Mouse (Mus musculus) thymus, postnatal 0 days (tissue): Measurements from ENCODE around the gene Slc38a1. TPM values are rescaled to one million over a fixed set of nuclear protein-coding genes. Genes with fewer than 3 reads are reported as not detected.
"Not testable (repeated sequence)": the region's sequence is repeated elsewhere in the genome, so short reads cannot be mapped to it uniquely, and the experiment has no call there.

Experiments
- DNase-seq: peaks from one replicate; pipeline ENCODE4 v3.0.0-alpha.2; 2015; ENCODE audit warnings: low spot score
- polyA plus RNA-seq: library from polyadenylated mRNA; unstranded; fragments of >200 nt; fragmentation: Nextera tagmentation; extraction: Ambion mirVana; gene quantifications from 2 replicates; pipeline ENCODE4 v1.2.1, GENCODE M21; 2015

Gene Slc38a1
- polyA plus RNA-seq, 1 experiment from 2014 or later: 126 TPM

- no peak for DNase-seq
These were observed 15.5 kb upstream of the Slc38a1 start for GRCm38 (mm10) chr15:96658275-96658602.

- no peak for DNase-seq
These were observed 15.0 kb upstream of the Slc38a1 start for GRCm38 (mm10) chr15:96657576-96658274.

- peak; percentile 59 for DNase-seq
These were observed 12.8 kb upstream of the Slc38a1 start for GRCm38 (mm10) chr15:96655514-96655913.

GRCm38 (mm10) chr15:96654714-96655113, 12.0 kb upstream of the Slc38a1 start:
- DNase-seq: peak; percentile 88

GRCm38 (mm10) chr15:96653011-96653410, 10.3 kb upstream of the Slc38a1 start:
- no peak for DNase-seq

GRCm38 (mm10) chr15:96652531-96652930, 9.8 kb upstream of the Slc38a1 start:
- DNase-seq: no peak

- DNase-seq: no peak
These were observed 4.7 kb upstream of the Slc38a1 start for GRCm38 (mm10) chr15:96647376-96647775.

- DNase-seq: peak; percentile 53
These were observed 785 bp downstream of the Slc38a1 start for GRCm38 (mm10) chr15:96641821-96642435.

- peak; percentile 72 for DNase-seq
These were observed 1.4 kb downstream of the Slc38a1 start for GRCm38 (mm10) chr15:96641111-96641820.

- DNase-seq: peak; percentile 78
These were observed 2.3 kb downstream of the Slc38a1 start for GRCm38 (mm10) chr15:96640291-96640985.

- DNase-seq: no peak
These were observed 3.1 kb downstream of the Slc38a1 start for GRCm38 (mm10) chr15:96639630-96640029.

GRCm38 (mm10) chr15:96638656-96639055, 4.1 kb downstream of the Slc38a1 start:
- no peak for DNase-seq

- peak; percentile 70 for DNase-seq
These were observed 4.5 kb downstream of the Slc38a1 start for GRCm38 (mm10) chr15:96638173-96638572.

GRCm38 (mm10) chr15:96634670-96635405, 7.9 kb downstream of the Slc38a1 start:
- DNase-seq: no peak

GRCm38 (mm10) chr15:96632201-96632600, 10.5 kb downstream of the Slc38a1 start:
- no peak for DNase-seq

- DNase-seq: no peak
These were observed 11.5 kb downstream of the Slc38a1 start for GRCm38 (mm10) chr15:96631107-96631718.

GRCm38 (mm10) chr15:96628256-96628655, 14.5 kb downstream of the Slc38a1 start:
- no peak for DNase-seq

GRCm38 (mm10) chr15:96626871-96627270, 15.8 kb downstream of the Slc38a1 start:
- no peak for DNase-seq

- not testable (repeated sequence) for DNase-seq
These were observed 17.7 kb downstream of the Slc38a1 start for GRCm38 (mm10) chr15:96625012-96625411.

GRCm38 (mm10) chr15:96622376-96622775, 20.3 kb downstream of the Slc38a1 start:
- DNase-seq: no peak

GRCm38 (mm10) chr15:96621686-96622085, 21.0 kb downstream of the Slc38a1 start:
- no peak for DNase-seq
